Mouse (Mus musculus) gastrocnemius, postnatal 10 days (tissue): Measurements from ENCODE around the gene Lap3. TPM values are rescaled to one million over a fixed set of nuclear protein-coding genes. Genes with fewer than 3 reads are reported as not detected.

ENCODE experiments used
- DNase-seq: peaks from one replicate; pipeline ENCODE4 v3.0.0; 2021; ENCODE audit warnings: mixed read lengths
- long read RNA-seq, 2 experiments: library from polyadenylated mRNA; stranded (forward); transcript quantifications; one replicate each; pipeline ENCODE4 v2.0.0; 2021
- total RNA-seq, 2 experiments: library from RNA; stranded (reverse); gene quantifications; 2 replicates each; pipeline ENCODE4 v1.2.3; 2021

Gene Lap3
- 10 to 100 TPM; 70.1 to 84.7 TPM for total RNA-seq
- long read RNA-seq, experiment 1, transcript Lap3-201 (13 exons, 2,267 nt): major isoform, 101 of 108 reads
- long read RNA-seq, experiment 1, partial matches to known transcripts: 2 of 108 reads
- long read RNA-seq, experiment 1, other reads (novel, unspliced or antisense): 4 of 108 reads
- long read RNA-seq, experiment 2, transcript Lap3-201 (13 exons, 2,267 nt): major isoform, 84 of 90 reads
- long read RNA-seq, experiment 2, partial matches to known transcripts: 3 of 90 reads
- long read RNA-seq, experiment 2, other reads (novel, unspliced or antisense): 3 of 90 reads

- DNase-seq: peak; percentile 100
These were observed at the start of gene Lap3 for GRCm38 (mm10) chr5:45493191-45494092. Gene Lap3 (plus strand): TSS chr5:45493374.

- DNase-seq: no peak
These were observed 48.9 kb upstream of the Lap3 start for GRCm38 (mm10) chr5:45444130-45444832.

- no peak for DNase-seq
These were observed 44.5 kb upstream of the Lap3 start for GRCm38 (mm10) chr5:45448676-45449075.

- no peak for DNase-seq
These were observed 44.0 kb upstream of the Lap3 start for GRCm38 (mm10) chr5:45449206-45449605.

GRCm38 (mm10) chr5:45449831-45450716 lies 43.1 kb upstream of the Lap3 start, which contains the start of gene Qdpr:
Gene Qdpr (minus strand): TSS chr5:45450236.
- peak; percentile 95 for DNase-seq

GRCm38 (mm10) chr5:45453451-45453850 lies 39.7 kb upstream of the Lap3 start, which contains the start of gene Clrn2:
Gene Clrn2 (plus strand): TSS chr5:45453751.
- DNase-seq: no peak

GRCm38 (mm10) chr5:45454456-45454855 lies 38.7 kb upstream of the Lap3 start:
- no peak for DNase-seq

- DNase-seq: no peak
These were observed 20.2 kb upstream of the Lap3 start for GRCm38 (mm10) chr5:45472880-45473450.

GRCm38 (mm10) chr5:45473521-45473920 lies 19.7 kb upstream of the Lap3 start:
- DNase-seq: no peak

- DNase-seq: peak; percentile 23
These were observed 19.0 kb upstream of the Lap3 start for GRCm38 (mm10) chr5:45474215-45474614.

GRCm38 (mm10) chr5:45474758-45475157 lies 18.4 kb upstream of the Lap3 start:
- no peak for DNase-seq

GRCm38 (mm10) chr5:45475771-45476170 lies 17.4 kb upstream of the Lap3 start:
- no peak for DNase-seq

GRCm38 (mm10) chr5:45476288-45476687 lies 16.9 kb upstream of the Lap3 start:
- DNase-seq: no peak

- no peak for DNase-seq
These were observed 15.6 kb upstream of the Lap3 start for GRCm38 (mm10) chr5:45477601-45478000.

GRCm38 (mm10) chr5:45480066-45480465 lies 13.1 kb upstream of the Lap3 start:
- DNase-seq: no peak

GRCm38 (mm10) chr5:45481125-45481524 lies 12.0 kb upstream of the Lap3 start:
- no peak for DNase-seq

- DNase-seq: no peak
These were observed 10.6 kb upstream of the Lap3 start for GRCm38 (mm10) chr5:45482607-45483006.

- DNase-seq: no peak
These were observed 9.5 kb upstream of the Lap3 start for GRCm38 (mm10) chr5:45483654-45484053.

- DNase-seq: no peak
These were observed 1.4 kb upstream of the Lap3 start for GRCm38 (mm10) chr5:45491776-45492175.

- no peak for DNase-seq
These were observed 1.1 kb downstream of the Lap3 start for GRCm38 (mm10) chr5:45494093-45494755.
